Mouse (Mus musculus) midbrain, postnatal 0 days (tissue): Measurements from ENCODE around the gene Scnn1g. TPM values are rescaled to one million over a fixed set of nuclear protein-coding genes. Genes with fewer than 3 reads are reported as not detected.

Experiments
- ATAC-seq: fragments of 200-750 bp; cut with Nextera tagmentation; 2 replicates; pipeline ENCODE4 v1.8.0; 2017; ENCODE audit warnings: moderate number of reproducible peaks, mild to moderate bottlenecking, moderate TSS enrichment, moderate library complexity; ENCODE audit not compliant: low FRiP score
- DNase-seq: peaks from one replicate; pipeline ENCODE4 v3.0.0-alpha.2; 2015; ENCODE audit warnings: low spot score
- H3K27ac ChIP-seq: fragments of 300-500 bp; sonication (generic); 2 replicates; pipeline ENCODE4 v1.5.1; 2014; ENCODE audit warnings: low read depth, mild to moderate bottlenecking, low read length, mixed read lengths
- H3K27me3 ChIP-seq: fragments of 300-500 bp; sonication (generic); 2 replicates; pipeline ENCODE4 v1.6.1; 2014; ENCODE audit warnings: low read length, control low read depth, mixed read lengths; ENCODE audit not compliant: insufficient read depth
- H3K36me3 ChIP-seq: fragments of 300-500 bp; sonication (generic); 2 replicates; pipeline ENCODE4 v1.6.1; 2014; ENCODE audit warnings: low read length, control low read depth, mixed read lengths; ENCODE audit not compliant: insufficient read depth
- H3K4me1 ChIP-seq: fragments of 300-500 bp; sonication (generic); 2 replicates; pipeline ENCODE4 v1.6.1; 2014; ENCODE audit warnings: mild to moderate bottlenecking, control low read depth, antibody characterized with exemption, low read length, mixed read lengths; ENCODE audit not compliant: insufficient read depth
- H3K4me2 ChIP-seq: fragments of 300-500 bp; sonication (generic); 2 replicates; pipeline ENCODE4 v1.6.1; 2014; ENCODE audit warnings: low read depth, mild to moderate bottlenecking, low read length, mixed read lengths; ENCODE audit not compliant: poor library complexity, severe bottlenecking
- H3K4me3 ChIP-seq: fragments of 300-500 bp; sonication (generic); 2 replicates; pipeline ENCODE4 v1.5.1; 2014; ENCODE audit warnings: low read depth, mild to moderate bottlenecking, low read length, moderate library complexity
- H3K9ac ChIP-seq: fragments of 300-500 bp; sonication (generic); replicated peaks from 2 replicates; pipeline ENCODE4 v1.6.1; 2014; ENCODE audit warnings: mild to moderate bottlenecking, low read length, moderate library complexity, mixed read lengths; ENCODE audit not compliant: poor library complexity, severe bottlenecking
- H3K9me3 ChIP-seq: fragments of 300-500 bp; sonication (generic); 2 replicates; pipeline ENCODE4 v1.6.1; 2016; ENCODE audit warnings: low read length, control low read depth
- CTCF ChIP-seq: IDR thresholded peaks from 2 replicates; pipeline ENCODE4 v1.5.1; 2016; ENCODE audit warnings: antibody characterized with exemption, mild to moderate bottlenecking
- WGBS: fragments of 180-500 bp; shearing (Covaris S2); extraction: QIAGEN DNeasy Blood & Tissue Kit; methylation state at CpG from one replicate; pipeline ENCODE4 v1.1.7; 2014; 5-methylcytosine and 5-hydroxymethylcytosine counted together
- polyA plus RNA-seq: library from polyadenylated mRNA; unstranded; fragments of >200 nt; fragmentation: Nextera tagmentation; extraction: Ambion mirVana; gene quantifications from 2 replicates; pipeline ENCODE4 v1.2.1, GENCODE M21; 2015
- total RNA-seq: library from RNA; depleted of rRNA; stranded (reverse); fragments of >200 nt; gene quantifications from 2 replicates; pipeline ENCODE4 v1.2.3, GENCODE M21; 2014

Scnn1g gene
- total and polyA plus RNA-seq, 2 experiments from 2014 or later: 0.10 TPM; not detected in 1

- 68% methylated on average over 3 of the region's 3 CpGs for WGBS
- Histone ChIP-seq H3K36me3 (no peaks in the 10 kb centered on the region), H3K9ac (no peak overlapping the region), H3K4me3 (no peak overlapping the region), H3K27ac (no peak overlapping the region), H3K27me3 (no peaks in the 10 kb centered on the region), H3K9me3 (no peaks in the 10 kb centered on the region), H3K4me1 (no peaks in the 10 kb centered on the region), H3K4me2 (no peak overlapping the region)
- DNase-seq (no peak), ATAC-seq (no peak)
- no peak for TF ChIP-seq CTCF
These were observed 48.1 kb downstream of the Scnn1g start for GRCm38 (mm10) chr7:121782188-121782909.

- no peak for ATAC-seq
These were observed 51.5 kb downstream of the Scnn1g start for GRCm38 (mm10) chr7:121785651-121786228.

GRCm38 (mm10) chr7:121797781-121798180 lies 63.5 kb downstream of the Scnn1g start:
- Histone ChIP-seq H3K4me3 (no peak overlapping the region), H3K27ac (no peak overlapping the region), H3K4me2 (no peak overlapping the region), H3K27me3 (no peaks in the 10 kb centered on the region), H3K36me3 (no peaks in the 10 kb centered on the region), H3K9me3 (no peaks in the 10 kb centered on the region), H3K9ac (no peak overlapping the region), H3K4me1 (no peaks in the 10 kb centered on the region)
- ATAC-seq (no peak), DNase-seq (no peak)
- TF ChIP-seq CTCF: no peak
- 72% methylated on average over 9 of the region's 9 CpGs for WGBS

More at GRCm38 (mm10) chr7:121785651-121786228, 51.5 kb downstream of the Scnn1g start:
- no peak overlapping the region for H3K4me3 ChIP-seq
- H3K4me2 ChIP-seq: no peak overlapping the region
- no peak overlapping the region for H3K9ac ChIP-seq
- H3K4me1 ChIP-seq: no peaks in the 10 kb centered on the region
- H3K27ac ChIP-seq: no peak overlapping the region
- no peak for DNase-seq
- H3K27me3 ChIP-seq: no peaks in the 10 kb centered on the region
- 73% methylated on average over 8 of the region's 8 CpGs for WGBS
- H3K36me3 ChIP-seq: no peaks in the 10 kb centered on the region
- TF ChIP-seq CTCF: no peak
- H3K9me3 ChIP-seq: no peaks in the 10 kb centered on the region

GRCm38 (mm10) chr7:121802471-121802870 lies 68.2 kb downstream of the Scnn1g start:
- ATAC-seq (no peak), DNase-seq (no peak)
- Histone ChIP-seq H3K4me1 (no peaks in the 10 kb centered on the region), H3K36me3 (no peaks in the 10 kb centered on the region), H3K9me3 (no peaks in the 10 kb centered on the region), H3K4me2 (no peak overlapping the region), H3K27ac (no peak overlapping the region), H3K4me3 (no peak overlapping the region), H3K9ac (no peak overlapping the region), H3K27me3 (no peaks in the 10 kb centered on the region)
- no peak for TF ChIP-seq CTCF
- WGBS: 73% methylated on average over 2 of the region's 2 CpGs

- ATAC-seq (no peak), DNase-seq (no peak)
- no peak for TF ChIP-seq CTCF
- no peak overlapping the region for H3K4me2 ChIP-seq
- no peak overlapping the region for H3K27ac ChIP-seq
- H3K9ac ChIP-seq: no peak overlapping the region
- no peaks in the 10 kb centered on the region for H3K36me3 ChIP-seq
- 88% methylated on average over 4 of the region's 4 CpGs for WGBS
- H3K4me3 ChIP-seq: no peak overlapping the region
- H3K4me1 ChIP-seq: no peaks in the 10 kb centered on the region
- no peaks in the 10 kb centered on the region for H3K9me3 ChIP-seq
- no peaks in the 10 kb centered on the region for H3K27me3 ChIP-seq
These were observed 68.7 kb downstream of the Scnn1g start for GRCm38 (mm10) chr7:121803011-121803410.

- no peak for DNase-seq
- ATAC-seq: no peak
- no peak overlapping the region for H3K4me3 ChIP-seq
These were observed 71.7 kb downstream of the Scnn1g start for GRCm38 (mm10) chr7:121805811-121806496.

More at GRCm38 (mm10) chr7:121805811-121806496, 71.7 kb downstream of the Scnn1g start:
- Histone ChIP-seq H3K36me3 (no peaks in the 10 kb centered on the region), H3K27me3 (no peaks in the 10 kb centered on the region), H3K27ac (no peak overlapping the region), H3K9me3 (no peaks in the 10 kb centered on the region), H3K4me1 (no peaks in the 10 kb centered on the region), H3K4me2 (no peak overlapping the region), H3K9ac (no peak overlapping the region)
- TF ChIP-seq CTCF: no peak
- WGBS: 77% methylated on average over 3 of the region's 3 CpGs
